19 mouse cellular contexts compared by ENCODE assay signal in the genomic region with DNA sequence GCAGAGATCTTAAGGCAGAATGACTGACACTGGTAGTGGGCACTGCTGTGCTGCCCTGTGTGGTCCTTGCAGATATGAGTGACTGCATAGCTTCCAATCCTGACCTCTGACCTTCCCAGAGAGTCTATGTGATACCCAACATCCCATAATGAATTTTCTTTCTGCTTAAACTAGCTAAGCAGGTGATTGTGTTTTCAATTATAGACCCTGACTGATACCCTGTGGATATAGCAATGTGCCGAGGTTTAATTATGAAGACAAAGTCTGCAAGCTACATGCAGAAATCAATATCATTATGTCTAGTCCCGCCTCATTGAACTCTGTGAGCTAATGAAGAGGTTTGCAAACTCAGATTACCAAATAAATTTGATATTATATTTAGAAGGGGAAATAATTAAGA. TPM values are rescaled to one million over a fixed set of nuclear protein-coding genes. Genes with fewer than 3 reads are reported as not detected.
"Had no signal": no experiment of that assay in that cellular context is flagged by ENCODE, and none has a peak within 500 bp of the region (broad histone marks: within the 10 kb centered on the region; RNA-seq: fewer than 3 reads in every experiment).

No protein-coding gene starts in this region.

- H3K27ac ChIP-seq: limb, embryonic 12.5 days; limb, embryonic 15.5 days; liver, embryonic 14.5 days; midbrain, embryonic 10.5 days had no signal

- H3K27me3 ChIP-seq: limb, embryonic 12.5 days; limb, embryonic 15.5 days; megakaryocyte, embryonic 14.5 days had no signal

- H3K36me3 ChIP-seq: limb, embryonic 12.5 days; limb, embryonic 15.5 days; midbrain, embryonic 10.5 days had no signal

- H3K9me3 ChIP-seq: limb, embryonic 12.5 days; limb, embryonic 15.5 days; midbrain, embryonic 10.5 days had no signal

- H3K4me1 ChIP-seq: megakaryocyte, embryonic 14.5 days had no signal

- DNase-seq: kidney, adult 2 months; kidney, postnatal 10 days; kidney, postnatal 36 days; left cerebral cortex, postnatal 4 days; liver, postnatal 0 days; lung, embryonic 14.5 days; lung, postnatal 10 days; lung, postnatal 36 days; midbrain, embryonic 14.5 days; thymus, adult 18-20 months; thymus, postnatal 36 days had no signal

- H3K4me3 ChIP-seq: limb, embryonic 12.5 days; limb, embryonic 15.5 days; megakaryocyte, embryonic 14.5 days; midbrain, embryonic 10.5 days had no signal

- H3K9ac ChIP-seq: limb, embryonic 12.5 days; limb, embryonic 15.5 days; liver, embryonic 14.5 days; liver, postnatal 0 days; lung, embryonic 14.5 days had no signal

- H3K4me2 ChIP-seq: limb, embryonic 12.5 days; limb, embryonic 15.5 days; liver, embryonic 11.5 days; lung, embryonic 14.5 days had no signal

- ATAC-seq: intestine, postnatal 0 days; liver, postnatal 0 days had no signal

RNA-seq across cellular contexts. Expression of gene Cd2, which starts 44.7 kb away (rescaled TPM):
- polyA plus RNA-seq: intestine, postnatal 0 days; kidney, embryonic 14.5 days; limb, embryonic 12.5 days; limb, embryonic 15.5 days; liver, embryonic 11.5 days; liver, embryonic 14.5 days; midbrain, embryonic 14.5 days had no signal
